Mouse (Mus musculus) gastrocnemius, adult 8-10 months (tissue): ENCODE results near the gene Olfr221. TPM values are rescaled to one million over a fixed set of nuclear protein-coding genes. Genes with fewer than 3 reads are reported as not detected.
A peak's percentile ranks its signal among the peaks of the same experiment; 100 is the strongest.

ENCODE experiments used
- DNase-seq, 2 experiments: peaks; one replicate each; pipeline ENCODE4 v3.0.0; 2022; ENCODE audit warnings: low spot score in 2 of 2
- total RNA-seq, 4 experiments: library from RNA; stranded (reverse); gene quantifications; 2 replicates each; pipeline ENCODE4 v1.2.4; 2022

The Olfr221 gene
- total RNA-seq, 4 experiments from 2014 or later: not detected

- DNase-seq: peak; percentile 96 to 97
Measured at GRCm38 (mm10) chr14:52019590-52020340, 22.5 kb downstream of the Olfr221 start.

- DNase-seq: no peak
Measured at GRCm38 (mm10) chr14:52019051-52019589, 23.1 kb downstream of the Olfr221 start.

GRCm38 (mm10) chr14:52018248-52019050 lies 23.8 kb downstream of the Olfr221 start:
- DNase-seq: no peak

- DNase-seq: no peak
Measured at GRCm38 (mm10) chr14:52017662-52018061, 24.6 kb downstream of the Olfr221 start.

- no peak for DNase-seq
Measured at GRCm38 (mm10) chr14:52016625-52017405, 25.4 kb downstream of the Olfr221 start.

GRCm38 (mm10) chr14:52015445-52016100 lies 26.7 kb downstream of the Olfr221 start, which contains the start of gene Tmem253:
Gene Tmem253 (plus strand): TSS chr14:52015658.
- no peak for DNase-seq

- no peak for DNase-seq
Measured at GRCm38 (mm10) chr14:52014761-52015311, 27.4 kb downstream of the Olfr221 start.

GRCm38 (mm10) chr14:52014271-52014760 lies 27.9 kb downstream of the Olfr221 start:
- no peak for DNase-seq

- DNase-seq: no peak
Measured at GRCm38 (mm10) chr14:52013771-52014219, 28.5 kb downstream of the Olfr221 start.

- no peak for DNase-seq
Measured at GRCm38 (mm10) chr14:52013021-52013610, 29.1 kb downstream of the Olfr221 start.

GRCm38 (mm10) chr14:52012553-52012952 lies 29.7 kb downstream of the Olfr221 start:
- no peak for DNase-seq

GRCm38 (mm10) chr14:52012085-52012484 lies 30.2 kb downstream of the Olfr221 start:
- DNase-seq: no peak

GRCm38 (mm10) chr14:52011683-52012082 lies 30.6 kb downstream of the Olfr221 start:
- no peak for DNase-seq

GRCm38 (mm10) chr14:52010446-52011111 lies 31.7 kb downstream of the Olfr221 start:
- DNase-seq: no peak

- no peak for DNase-seq
Measured at GRCm38 (mm10) chr14:52009841-52010240, 32.4 kb downstream of the Olfr221 start.

GRCm38 (mm10) chr14:52009361-52009760 lies 32.9 kb downstream of the Olfr221 start:
- DNase-seq: no peak

- peak; percentile 83 for DNase-seq
Measured at GRCm38 (mm10) chr14:52008321-52009203, 33.7 kb downstream of the Olfr221 start.

GRCm38 (mm10) chr14:52006771-52007170 lies 35.5 kb downstream of the Olfr221 start:
- no peak for DNase-seq
